Mouse (Mus musculus) embryonic facial prominence, embryonic 11.5 days (tissue): ENCODE data around the gene Lcp1. TPM values are rescaled to one million over a fixed set of nuclear protein-coding genes. Genes with fewer than 3 reads are reported as not detected.
A peak's percentile ranks its signal among the peaks of the same experiment; 100 is the strongest.

Experiments used
- ATAC-seq: fragments of 200-750 bp; cut with Nextera tagmentation; replicated peaks from 2 replicates; pipeline ENCODE4 v1.8.0; 2017; ENCODE audit warnings: low read depth; ENCODE audit not compliant: insufficient number of reproducible peaks, low FRiP score, low TSS enrichment
- DNase-seq: peaks from one replicate; pipeline ENCODE4 v3.0.0-alpha.2; 2015; ENCODE audit warnings: low spot score
- H3K27ac ChIP-seq: fragments of 300-500 bp; sonication (generic); replicated peaks from 2 replicates; pipeline ENCODE4 v1.5.1; 2014; ENCODE audit warnings: mild to moderate bottlenecking, low read depth, low read length, control low read depth
- H3K27me3 ChIP-seq: fragments of 300-500 bp; sonication (generic); 2 replicates; pipeline ENCODE4 v1.6.1; 2014; ENCODE audit warnings: mild to moderate bottlenecking, low read length, moderate library complexity, mixed read lengths; ENCODE audit not compliant: control insufficient read depth, insufficient read depth
- H3K36me3 ChIP-seq: fragments of 300-500 bp; sonication (generic); replicated peaks from 2 replicates; pipeline ENCODE4 v1.6.1; 2014; ENCODE audit warnings: low read depth, mild to moderate bottlenecking, low read length, moderate library complexity, mixed read lengths; ENCODE audit not compliant: control insufficient read depth, insufficient read depth
- H3K4me1 ChIP-seq: fragments of 300-500 bp; sonication (generic); 2 replicates; pipeline ENCODE4 v1.6.1; 2014; ENCODE audit warnings: low read length, mixed read lengths; ENCODE audit not compliant: control insufficient read depth, insufficient read depth
- H3K4me2 ChIP-seq: fragments of 300-500 bp; sonication (generic); 2 replicates; pipeline ENCODE4 v1.6.1; 2014; ENCODE audit warnings: low read depth, mild to moderate bottlenecking, control low read depth, low read length, moderate library complexity
- H3K4me3 ChIP-seq: fragments of 300-500 bp; sonication (generic); 2 replicates; pipeline ENCODE4 v1.5.1; 2014; ENCODE audit warnings: low read depth, low read length, control low read depth
- H3K9ac ChIP-seq: fragments of 300-500 bp; sonication (generic); replicated peaks from 2 replicates; pipeline ENCODE4 v1.6.1; 2014; ENCODE audit warnings: mild to moderate bottlenecking, control low read depth, low read length
- H3K9me3 ChIP-seq: fragments of 300-500 bp; sonication (generic); replicated peaks from 2 replicates; pipeline ENCODE4 v1.6.1; 2016; ENCODE audit warnings: mild to moderate bottlenecking, low read length, inconsistent platforms, mixed read lengths; ENCODE audit not compliant: control insufficient read depth
- WGBS: fragments of 180-500 bp; shearing (Covaris S2); extraction: QIAGEN DNeasy Blood & Tissue Kit; methylation state at CpG from one replicate; pipeline ENCODE4 v1.1.7; 2014; 5-methylcytosine and 5-hydroxymethylcytosine counted together
- polyA plus RNA-seq: library from polyadenylated mRNA; unstranded; fragments of >200 nt; fragmentation: Nextera tagmentation; extraction: Ambion mirVana; gene quantifications from 2 replicates; pipeline ENCODE4 v1.2.1, GENCODE M21; 2014

The Lcp1 gene
- 27.5 and 30.5 TPM in 2 replicates for polyA plus RNA-seq

DNA sequence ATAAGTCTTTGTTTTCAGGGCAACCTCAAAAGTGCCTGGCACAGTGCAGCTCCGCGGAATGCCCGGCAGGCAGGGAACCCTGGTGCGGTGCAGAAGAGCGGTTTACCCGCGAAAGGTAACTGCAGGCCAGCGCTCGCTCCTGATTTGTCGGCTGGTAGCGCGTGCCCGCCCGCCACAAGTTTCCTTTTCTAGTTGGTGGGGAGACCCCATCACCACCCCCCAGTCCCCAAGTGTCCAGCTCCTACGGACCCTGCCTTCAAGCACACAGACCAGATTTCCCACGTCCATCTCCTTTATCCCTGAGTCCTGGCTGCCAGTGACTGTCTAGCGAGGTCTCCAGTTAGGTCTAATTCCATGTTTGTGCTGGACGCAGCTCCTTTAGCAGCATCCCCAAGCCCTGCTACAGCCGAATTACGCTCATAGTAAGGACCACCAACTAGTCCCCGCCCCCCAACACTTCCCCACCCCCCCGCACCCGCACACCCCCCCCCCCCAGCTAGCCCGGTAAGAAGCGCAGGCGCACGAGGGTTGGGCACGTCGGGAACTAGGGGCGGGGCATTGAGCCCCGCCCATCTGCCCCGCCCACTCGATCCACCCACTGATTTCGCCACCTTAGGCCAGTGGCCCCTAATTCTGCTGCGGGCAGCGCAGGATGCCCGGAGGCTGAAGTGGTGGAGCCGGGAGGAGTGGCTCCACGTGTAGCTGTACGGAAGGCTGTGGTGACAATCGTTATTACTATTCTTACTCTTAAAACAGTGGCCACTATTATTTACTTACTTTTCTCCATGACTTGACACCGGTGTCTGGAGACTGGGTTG is at the start of gene Lcp1, which contains the start of gene Lrrc63:
TSS of gene Lcp1 (plus strand) at position 601 of the 818 bp plus-strand sequence.
TSS of gene Lrrc63 (minus strand) at position 381 of the 818 bp plus-strand sequence.
- peak within 1 kb of the TSS; percentile 37 for H3K4me3 ChIP-seq
- peak within 1 kb of the TSS; percentile 25; the same call in 1 of the 2 replicates for H3K9ac ChIP-seq
- H3K27ac ChIP-seq, result no peak within 1 kb of the TSS
- WGBS, result under 1% methylated on average over 37 of the region's 42 CpGs
- no peaks in the 10 kb centered on the region for H3K36me3 ChIP-seq
- H3K4me1 ChIP-seq, result no peaks in the 10 kb centered on the region
- no peaks in the 10 kb centered on the region for H3K9me3 ChIP-seq
- H3K4me2 ChIP-seq, result peak within 1 kb of the TSS; percentile 74
- ATAC-seq (peak; percentile 96), DNase-seq (peak; percentile 88)
- no peaks in the 10 kb centered on the region for H3K27me3 ChIP-seq

DNA sequence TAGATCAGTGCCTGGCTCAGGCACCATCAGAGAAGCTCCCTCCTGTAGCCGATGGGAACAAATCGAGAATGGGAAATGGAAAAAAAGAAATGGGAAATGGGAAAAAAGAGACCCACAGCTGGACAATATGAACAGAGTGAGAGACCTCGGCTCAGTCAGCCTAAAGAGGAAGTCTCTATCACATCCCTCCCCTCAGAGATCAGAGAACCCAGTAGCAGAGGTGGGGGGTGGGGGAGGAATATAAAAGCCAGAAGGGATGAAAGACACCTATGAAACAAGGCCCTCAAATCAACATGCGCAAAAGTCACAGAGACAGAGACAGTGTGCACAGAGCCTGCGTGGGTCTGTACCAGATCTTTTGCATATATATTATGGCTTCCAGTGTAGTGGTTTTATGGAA is 27.9 kb upstream of the Lcp1 start:
- Histone ChIP-seq H3K9me3 (no peaks in the 10 kb centered on the region), H3K27me3 (no peaks in the 10 kb centered on the region), H3K4me2 (no peak overlapping the region), H3K4me1 (no peaks in the 10 kb centered on the region), H3K4me3 (no peak overlapping the region), H3K36me3 (no peaks in the 10 kb centered on the region), H3K27ac (no peak overlapping the region), H3K9ac (no peak overlapping the region)
- WGBS, result 91% methylated on average over 5 of the region's 5 CpGs
- no peak for ATAC-seq
- DNase-seq, result no peak

DNA sequence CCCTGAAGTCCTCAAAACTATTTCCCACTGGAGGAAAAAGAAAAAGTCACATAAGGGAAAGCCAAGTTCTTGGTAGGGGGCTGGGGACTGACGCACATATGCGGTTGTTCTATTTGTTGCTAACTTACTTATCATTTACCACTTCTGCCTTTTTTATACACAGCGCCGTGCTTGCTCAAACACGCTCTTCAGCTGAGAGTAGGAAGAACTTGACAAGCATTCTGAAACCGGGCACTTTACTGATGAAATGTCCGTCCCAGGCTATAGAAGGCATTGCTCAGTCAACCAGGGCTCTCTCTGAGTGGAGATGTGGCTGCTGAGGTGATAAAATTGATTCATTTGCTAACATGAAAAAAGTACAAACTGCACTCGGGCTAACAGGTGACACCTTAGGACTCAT is 9.2 kb upstream of the Lcp1 start:
- Histone ChIP-seq H3K4me3 (no peak overlapping the region), H3K27me3 (no peaks in the 10 kb centered on the region), H3K4me1 (no peaks in the 10 kb centered on the region), H3K9ac (no peak overlapping the region), H3K27ac (no peak overlapping the region), H3K9me3 (no peaks in the 10 kb centered on the region), H3K4me2 (no peak overlapping the region), H3K36me3 (no peaks in the 10 kb centered on the region)
- DNase-seq (no peak), ATAC-seq (no peak)
- WGBS, result 87% methylated on average over 8 of the region's 8 CpGs

DNA sequence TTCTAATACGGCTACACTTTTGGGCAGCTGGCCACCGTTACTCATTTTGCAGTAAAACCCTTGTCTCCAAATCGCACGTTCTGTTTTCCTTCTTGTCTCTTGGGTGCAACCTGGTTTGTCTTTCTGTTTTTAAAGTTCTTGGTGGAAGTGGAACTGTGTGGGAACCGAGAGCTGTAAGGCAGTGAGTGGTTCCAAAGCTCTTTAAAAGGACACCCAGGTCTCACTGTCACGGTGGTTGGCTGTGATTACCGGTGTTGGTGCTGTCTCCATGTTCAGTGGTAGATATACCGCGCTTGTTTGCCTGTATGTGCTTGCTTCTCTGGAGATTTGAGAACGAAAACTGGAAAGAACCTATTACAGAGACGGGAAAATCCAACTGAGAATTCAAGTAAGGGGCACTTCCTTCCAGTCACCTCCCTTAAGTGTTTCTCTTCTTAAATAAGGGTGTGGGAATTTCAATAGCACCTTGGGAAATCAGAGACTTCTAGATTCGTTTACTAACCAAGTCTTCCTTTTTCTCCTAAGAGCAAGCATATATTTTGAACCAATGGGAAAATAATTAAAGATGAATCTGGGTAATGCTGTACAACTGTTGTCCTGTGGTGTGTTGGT is 529 bp downstream of the Lcp1 start:
- Histone ChIP-seq H3K9ac (no peak overlapping the region), H3K9me3 (no peaks in the 10 kb centered on the region), H3K36me3 (no peaks in the 10 kb centered on the region), H3K4me2 (peak overlapping the region; percentile 74), H3K27ac (no peak overlapping the region), H3K27me3 (no peaks in the 10 kb centered on the region), H3K4me1 (no peaks in the 10 kb centered on the region), H3K4me3 (peak overlapping the region; percentile 37)
- DNase-seq, result no peak
- 5% methylated on average over 12 of the region's 12 CpGs for WGBS
- ATAC-seq, result no peak

DNA sequence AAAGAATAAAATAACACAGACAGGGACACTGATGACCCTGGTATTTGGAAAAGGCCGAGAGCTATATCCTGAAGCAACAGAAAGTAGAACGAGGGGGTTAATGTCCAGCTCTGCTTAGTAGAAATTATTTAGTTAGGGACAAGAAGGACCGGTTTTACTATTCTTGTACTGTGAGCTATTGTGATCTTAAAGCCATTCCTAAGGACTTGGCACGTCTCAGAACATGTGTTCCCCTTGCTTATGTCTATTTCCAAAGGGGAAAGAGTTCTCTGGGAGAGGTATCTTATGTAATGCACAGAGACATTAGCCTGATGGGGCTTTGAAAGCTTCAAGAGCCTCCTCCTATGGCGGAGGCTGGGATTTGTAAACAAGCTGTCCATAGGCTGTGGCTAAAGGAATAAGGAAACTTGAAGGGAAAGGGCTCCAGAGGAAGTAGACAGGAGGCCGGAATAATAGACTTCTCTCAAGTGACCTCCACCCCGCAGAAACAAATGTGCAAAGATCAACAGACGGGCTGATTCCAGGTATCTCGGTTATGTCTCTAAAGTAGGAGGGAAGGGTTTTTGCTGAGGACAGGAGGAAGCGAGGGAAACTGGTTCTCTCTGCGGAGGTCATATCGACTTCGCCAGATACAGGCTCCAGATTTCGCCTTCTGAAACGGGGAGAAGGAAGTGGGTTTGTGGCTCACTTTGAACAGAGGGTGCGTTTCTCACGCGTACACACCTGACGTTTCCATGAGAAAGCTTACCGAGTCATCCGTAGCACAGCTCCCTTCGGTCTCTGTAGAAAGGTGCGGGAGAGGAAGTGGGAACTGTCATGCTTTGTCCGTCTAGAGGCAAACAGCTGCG is 5.4 kb downstream of the Lcp1 start:
- Histone ChIP-seq H3K27me3 (no peaks in the 10 kb centered on the region), H3K27ac (no peak overlapping the region), H3K9me3 (no peaks in the 10 kb centered on the region), H3K36me3 (no peaks in the 10 kb centered on the region), H3K4me3 (no peak overlapping the region), H3K4me1 (no peaks in the 10 kb centered on the region), H3K4me2 (no peak overlapping the region), H3K9ac (no peak overlapping the region)
- 74% methylated on average over 25 of the region's 25 CpGs for WGBS
- ATAC-seq, result no peak
- no peak for DNase-seq

DNA sequence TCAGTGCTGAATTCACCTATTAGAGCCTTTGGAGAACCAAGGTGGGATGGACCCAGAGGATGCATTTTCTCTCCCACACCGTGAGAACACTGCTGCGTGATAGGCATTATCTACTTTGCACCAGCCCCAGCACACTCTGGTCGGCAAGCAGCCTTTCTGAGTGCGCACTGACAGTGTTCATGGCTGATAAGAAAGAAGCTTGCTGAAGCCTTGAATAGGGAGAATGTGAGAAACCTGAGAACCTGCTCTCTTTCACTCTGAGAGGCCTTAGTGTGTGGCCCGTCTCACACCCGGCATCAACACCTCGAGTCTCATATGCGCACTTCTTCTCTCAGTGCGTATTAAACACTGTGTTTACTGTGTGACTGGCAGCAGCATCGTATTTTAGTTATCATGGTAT is 7.6 kb downstream of the Lcp1 start:
- Histone ChIP-seq H3K9ac (no peak overlapping the region), H3K27me3 (no peaks in the 10 kb centered on the region), H3K27ac (no peak overlapping the region), H3K4me3 (no peak overlapping the region), H3K9me3 (no peaks in the 10 kb centered on the region), H3K36me3 (no peaks in the 10 kb centered on the region), H3K4me2 (no peak overlapping the region), H3K4me1 (no peaks in the 10 kb centered on the region)
- WGBS, result 75% methylated on average over 10 of the region's 10 CpGs
- DNase-seq, result no peak
- peak; percentile 29; the same call in 1 of the 2 replicates for ATAC-seq

DNA sequence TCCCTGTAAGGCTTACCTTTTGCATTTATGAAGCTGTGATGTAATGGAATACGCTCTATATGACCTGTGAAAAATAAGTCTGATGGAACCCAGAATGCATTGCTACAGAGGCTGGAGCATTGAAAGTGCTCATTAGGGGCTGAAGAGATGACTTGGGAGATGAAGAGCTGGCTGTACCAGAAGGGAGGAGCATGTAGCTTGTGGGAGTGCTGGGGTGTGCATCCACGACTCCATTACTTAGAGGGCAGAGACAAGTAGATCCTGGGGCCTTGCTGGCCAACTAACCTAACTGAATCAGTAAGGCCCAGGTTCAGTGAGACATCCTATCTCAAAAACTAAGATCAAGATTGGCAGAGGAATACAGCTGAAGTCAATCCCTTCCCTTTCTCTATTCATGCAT is 8.3 kb downstream of the Lcp1 start:
- no peaks in the 10 kb centered on the region for H3K9me3 ChIP-seq
- no peak overlapping the region for H3K27ac ChIP-seq
- ATAC-seq (no peak), DNase-seq (no peak)
- H3K36me3 ChIP-seq, result no peaks in the 10 kb centered on the region
- H3K9ac ChIP-seq, result no peak overlapping the region
- no peaks in the 10 kb centered on the region for H3K27me3 ChIP-seq
- no peaks in the 10 kb centered on the region for H3K4me1 ChIP-seq
- WGBS, result 86% methylated on average over 2 of the region's 2 CpGs
- no peak overlapping the region for H3K4me3 ChIP-seq
- H3K4me2 ChIP-seq, result no peak overlapping the region
